ENCODE assay signal across 19 mouse cellular contexts in the genomic region with DNA sequence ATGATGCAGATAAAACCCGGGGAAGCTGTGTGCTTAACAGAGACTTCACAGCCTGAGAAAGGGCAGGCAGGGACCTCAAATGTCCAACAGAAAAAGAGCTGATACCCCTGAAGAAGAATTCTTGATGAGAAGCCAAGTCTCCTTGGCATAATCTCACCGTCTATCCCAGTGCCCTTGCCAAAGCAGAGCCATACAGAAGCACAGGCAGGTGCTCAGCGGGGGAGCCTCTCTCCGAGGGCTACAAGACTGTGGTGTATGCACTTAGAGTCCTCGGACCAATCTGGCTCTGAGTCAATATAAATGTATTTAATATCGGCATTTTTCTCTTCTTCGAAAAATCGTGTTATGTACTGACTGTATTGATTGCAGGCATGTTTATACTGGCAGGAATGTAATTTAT.
DNase-seq lines count a peak whose midpoint lies in the region.
"Had no signal": no experiment of that assay in that cellular context is flagged by ENCODE, and none has a peak within 500 bp of the region (broad histone marks: within the 10 kb centered on the region; RNA-seq: fewer than 3 reads in every experiment).

No protein-coding gene starts in this region.

- peak; percentile 28 for DNase-seq in left cerebral cortex, postnatal 4 days
- no peak for DNase-seq in left cerebral cortex, postnatal 25 days (ENCODE audit: low spot score in 2 of 2)
- DNase-seq in cerebellum, adult 11 months: peak; percentile 62
- DNase-seq in cerebellum, adult 8-10 months: peak; percentile 66
- peak; percentile 61 to 65 for DNase-seq in cerebellum, postnatal 36 days
- no peak for DNase-seq in lung, postnatal 4 days
- no peak for DNase-seq in Muller cell, postnatal 12 days (ENCODE audit: inconsistent ontology term)
- DNase-seq: adrenal gland, postnatal 14 days; B cell, adult 2 months; gastrocnemius, postnatal 14 days; heart, adult 18-20 months; heart, postnatal 10 days; kidney, adult 18-20 months; layer of hippocampus, adult 9-11 months; lung, adult 18-20 months; lung, postnatal 10 days; retina, postnatal 1 day; right cerebral cortex, postnatal 4 days; thymus, postnatal 25 days had no signal

- intact Hi-C loops in left cerebral cortex, postnatal 4 days (cut with DNase I): no loop called here
- intact Hi-C loops in left cerebral cortex, postnatal 25 days (cut with DNase I): no loop called here

Comparison
In these comparisons a context has a peak if more than half of its experiments do, and no peak if none do; other contexts are left out.
1. DNase-seq: peak in left cerebral cortex, postnatal 4 days (single experiment), cerebellum, adult 11 months (single experiment), cerebellum, adult 8-10 months (single experiment) and cerebellum, postnatal 36 days (2 of 2); none in left cerebral cortex, postnatal 25 days (0 of 2), lung, postnatal 4 days (0 of 2) and Muller cell, postnatal 12 days (single experiment).